Mouse (Mus musculus): ENCODE data around the gene Dysf. TPM values are rescaled to one million over a fixed set of nuclear protein-coding genes. Genes with fewer than 3 reads are reported as not detected.

Gene Dysf
- polyA plus RNA-seq, 1 experiment from 2014 or later, result 13.1 TPM

DNA sequence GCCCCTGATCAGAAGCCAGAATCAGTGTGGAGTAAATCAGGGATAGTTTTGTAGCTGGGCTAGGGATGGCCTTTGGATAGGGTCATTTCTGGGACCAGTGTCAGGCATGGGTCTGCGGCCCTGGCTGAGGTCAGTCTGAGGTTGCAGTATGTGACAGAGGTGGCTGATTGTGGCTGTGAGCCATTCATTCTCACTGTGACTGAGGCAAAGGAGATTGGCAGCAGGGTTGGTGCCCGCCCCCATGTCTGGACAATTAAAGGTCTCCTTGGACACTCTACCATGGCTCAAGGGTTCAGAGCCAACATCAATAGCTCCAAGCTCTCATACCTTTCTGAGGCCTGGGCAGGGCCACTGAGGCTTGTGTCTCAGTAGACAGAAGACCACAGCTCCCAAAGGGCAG is 227.0 kb downstream of the Dysf start:
- Histone ChIP-seq H3K9me3 (no peaks in the 10 kb centered on the region), H3K27ac (replicated peaks) (no peak overlapping the region), H3K27me3 (replicated peaks) (no peaks in the 10 kb centered on the region), H3K9ac (no peak overlapping the region), H3K4me2 (no peak overlapping the region), H3K4me3 (no peak overlapping the region), H3K36me3 (no peaks in the 10 kb centered on the region), H3K4me1 (peaks cover 35% of the 10 kb centered on the region)
- ATAC-seq (ENCODE audit: extremely low read depth, insufficient number of reproducible peaks, low FRiP score, low TSS enrichment), result no peak
- 72% methylated on average over 2 of the region's 2 CpGs for WGBS

GRCm38 (mm10) chr6:84243385-84243784 is 235.0 kb downstream of the Dysf start:
- H3K9ac ChIP-seq, result no peak overlapping the region
- no peak for ATAC-seq (ENCODE audit: extremely low read depth, insufficient number of reproducible peaks, low FRiP score, low TSS enrichment)
- WGBS, result 45% methylated on average over 3 of the region's 3 CpGs
- H3K9me3 ChIP-seq, result no peaks in the 10 kb centered on the region
- H3K4me3 ChIP-seq, result no peak overlapping the region
- peaks cover 25% of the 10 kb centered on the region for H3K4me1 ChIP-seq
- no peaks in the 10 kb centered on the region for H3K36me3 ChIP-seq
- H3K27me3 ChIP-seq (replicated peaks), result no peaks in the 10 kb centered on the region
- H3K27ac ChIP-seq (replicated peaks), result peak overlapping the region; percentile 16
- H3K4me2 ChIP-seq, result no peak overlapping the region

DNA sequence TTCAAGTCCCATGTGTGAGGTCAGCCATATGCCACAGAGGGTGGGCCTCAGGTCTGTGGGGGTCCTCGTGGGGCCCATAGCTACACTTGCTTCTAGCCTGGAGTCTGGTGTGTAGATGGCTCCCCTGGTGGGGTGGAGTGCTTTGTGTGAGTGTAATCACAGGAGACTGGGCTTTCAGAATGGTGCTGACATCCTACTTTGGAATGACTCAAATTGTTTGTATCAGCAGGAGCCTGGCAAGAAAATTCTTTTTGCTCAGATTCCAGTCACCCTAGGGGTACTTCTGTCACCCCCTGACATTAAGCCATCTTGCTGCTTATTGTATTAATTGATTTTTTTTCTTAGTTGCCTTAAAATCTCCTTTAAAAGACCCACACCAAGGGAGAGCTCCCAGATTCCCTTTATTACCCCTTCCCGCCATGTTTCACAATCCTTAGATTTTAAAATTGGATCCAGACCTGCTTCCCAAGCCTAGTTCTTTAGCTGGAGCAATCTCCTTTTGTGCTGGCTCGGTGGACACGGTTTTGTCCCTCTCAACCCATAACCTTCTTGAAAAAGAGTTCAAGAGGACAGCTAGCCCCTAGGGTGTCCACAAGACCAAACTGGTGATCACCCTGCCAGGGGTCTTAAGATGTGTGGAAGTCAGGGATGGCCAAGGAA is 237.8 kb downstream of the Dysf start:
- 64% methylated on average over 4 of the region's 4 CpGs for WGBS
- no peaks in the 10 kb centered on the region for H3K36me3 ChIP-seq
- no peak overlapping the region for H3K9ac ChIP-seq
- ATAC-seq (ENCODE audit: extremely low read depth, insufficient number of reproducible peaks, low FRiP score, low TSS enrichment), result no peak
- H3K4me3 ChIP-seq, result no peak overlapping the region
- no peaks in the 10 kb centered on the region for H3K9me3 ChIP-seq
- no peaks in the 10 kb centered on the region for H3K27me3 ChIP-seq (replicated peaks)
- no peak overlapping the region for H3K27ac ChIP-seq (replicated peaks)
- H3K4me2 ChIP-seq, result no peak overlapping the region
- peaks cover 25% of the 10 kb centered on the region for H3K4me1 ChIP-seq

DNA sequence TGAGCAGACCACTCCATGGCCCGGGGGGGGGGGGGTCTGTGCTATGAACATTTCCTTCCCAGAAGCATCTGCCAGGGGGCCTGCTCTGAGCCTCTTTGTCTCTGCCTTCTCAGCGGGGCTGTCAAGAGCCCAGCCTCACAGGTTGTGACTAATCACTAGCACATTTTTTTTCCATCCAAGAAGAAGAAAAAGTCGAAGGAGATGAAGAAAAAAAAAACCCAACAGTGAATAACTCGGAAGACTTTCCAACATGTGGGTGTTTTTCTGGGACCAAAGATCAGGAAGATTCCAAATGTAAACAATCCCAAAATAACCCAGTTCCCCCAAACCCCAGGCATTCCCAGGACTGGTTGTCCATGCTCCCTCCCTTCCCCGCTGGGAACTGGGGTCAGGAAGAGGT is 238.6 kb downstream of the Dysf start:
- Histone ChIP-seq H3K4me1 (peaks cover 20% of the 10 kb centered on the region), H3K27me3 (replicated peaks) (no peaks in the 10 kb centered on the region), H3K4me3 (no peak overlapping the region), H3K36me3 (no peaks in the 10 kb centered on the region), H3K9me3 (no peaks in the 10 kb centered on the region), H3K27ac (replicated peaks) (no peak overlapping the region), H3K9ac (no peak overlapping the region), H3K4me2 (no peak overlapping the region)
- 31% methylated on average over 5 of the region's 5 CpGs for whole genome bisulfite sequencing
- no peak for ATAC-seq (ENCODE audit: extremely low read depth, insufficient number of reproducible peaks, low FRiP score, low TSS enrichment)

Other genes starting within 250 kb of the Dysf start
- not detected in 2 replicates for gene Ankrd53, start 245.9 kb upstream of the Dysf start, polyA plus RNA-seq (2015; fragmentation: Nextera tagmentation; extraction: Ambion mirVana)
- 60.4 and 72.9 TPM in 2 replicates for gene Tex261, start 232.8 kb upstream of the Dysf start, polyA plus RNA-seq (2015; fragmentation: Nextera tagmentation; extraction: Ambion mirVana)
- 55.4 and 57.6 TPM in 2 replicates for gene Nagk, start 213.6 kb upstream of the Dysf start, polyA plus RNA-seq (2015; fragmentation: Nextera tagmentation; extraction: Ambion mirVana)
- gene Paip2b, start 176.8 kb upstream of the Dysf start, polyA plus RNA-seq (2015; fragmentation: Nextera tagmentation; extraction: Ambion mirVana), result 12.5 and 13.1 TPM in 2 replicates
- gene Zfp638, start 141.5 kb upstream of the Dysf start, polyA plus RNA-seq (2015; fragmentation: Nextera tagmentation; extraction: Ambion mirVana), result 35.2 and 36.9 TPM in 2 replicates

Data from heart, embryonic 13.5 days (tissue).